Mouse (Mus musculus): ENCODE data around the gene Ctla4. TPM values are rescaled to one million over a fixed set of nuclear protein-coding genes. Genes with fewer than 3 reads are reported as not detected.

Ctla4 gene
- total and polyA plus RNA-seq, 3 experiments, result not detected

DNA sequence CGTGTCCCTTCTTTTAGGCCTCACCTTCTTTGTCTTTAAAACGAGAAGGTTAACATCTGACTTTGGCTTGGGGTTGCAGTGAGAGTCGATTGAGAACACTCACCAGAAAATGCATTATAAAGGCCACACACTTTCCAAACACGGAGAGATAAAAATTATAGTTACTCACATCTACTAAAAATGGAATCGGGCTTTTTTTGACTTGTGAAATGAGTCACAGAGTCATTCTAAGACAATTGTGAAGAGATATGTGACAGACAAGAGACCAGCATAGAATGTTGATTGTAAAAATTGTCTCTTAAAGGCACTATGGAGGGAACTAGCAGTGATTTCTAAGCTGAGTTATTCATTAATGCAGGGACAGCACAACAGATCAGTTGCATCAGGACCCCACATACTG is 52.2 kb downstream of the Ctla4 start (continued):
- TF ChIP-seq NRF1 (IDR thresholded peaks at IDR 0.05; ENCODE audit: insufficient read depth, low read depth, low read length, poor library complexity, severe bottlenecking) (no peak), GABPA (IDR thresholded peaks at IDR 0.05; ENCODE audit: low read depth, low read length) (no peak), JUND (IDR thresholded peaks at IDR 0.05; ENCODE audit: low read depth, low read length) (no peak), SMC3 (IDR thresholded peaks at IDR 0.05; ENCODE audit: low read depth, low read length) (no peak)

GRCm38 (mm10) chr1:60940023-60940422 is 53.2 kb downstream of the Ctla4 start:
- no peaks in the 10 kb centered on the region for H3K79me2 ChIP-seq (ENCODE audit: control insufficient read depth, insufficient read depth, low read length, poor library complexity)
- no peak overlapping the region for H3K9ac ChIP-seq (ENCODE audit: control insufficient read depth, low read depth, low read length, poor library complexity, severe bottlenecking)
- no peak overlapping the region for H3K27ac ChIP-seq (ENCODE audit: control insufficient read depth, low read depth, low read length)
- no peaks in the 10 kb centered on the region for H3K36me3 ChIP-seq (ENCODE audit: control insufficient read depth in 1 of 2, insufficient read depth in 2 of 2, low read length in 2 of 2)
- no peak for TF ChIP-seq POLR2AphosphoS5 (IDR thresholded peaks at IDR 0.05; ENCODE audit: borderline replicate concordance, low read depth, low read length)
- TF ChIP-seq CTCF (IDR thresholded peaks at IDR 0.05 in 2 of 3, conservative IDR thresholded peaks at IDR 0.05 in 1 of 3; ENCODE audit: control insufficient read depth in 1 of 3, insufficient read depth in 1 of 3, low read depth in 2 of 3, low read length in 3 of 3, poor library complexity in 1 of 3, severe bottlenecking in 1 of 3), result no peak
- TF ChIP-seq RCOR1 (IDR thresholded peaks at IDR 0.05; ENCODE audit: low read depth, low read length), result no peak
- no peak for TF ChIP-seq MAFK (IDR thresholded peaks at IDR 0.05; ENCODE audit: borderline replicate concordance, low read depth, low read length)
- TF ChIP-seq BHLHE40 (IDR thresholded peaks at IDR 0.05; ENCODE audit: borderline replicate concordance, low read depth, low read length), result no peak
- no peak for TF ChIP-seq ELF1 (IDR thresholded peaks at IDR 0.05; ENCODE audit: low read depth, low read length)
- no peak for TF ChIP-seq KAT2A (conservative IDR thresholded peaks at IDR 0.05; ENCODE audit: low read depth, low read length)
- TF ChIP-seq E2F4 (IDR thresholded peaks at IDR 0.05; ENCODE audit: borderline replicate concordance, low read depth, low read length), result no peak
- no peak for TF ChIP-seq JUND (IDR thresholded peaks at IDR 0.05; ENCODE audit: low read depth, low read length)
- TF ChIP-seq MAZ (IDR thresholded peaks at IDR 0.05; ENCODE audit: low read depth, low read length), result no peak
- no peak for TF ChIP-seq POLR2A (IDR thresholded peaks at IDR 0.05; ENCODE audit: control insufficient read depth in 1 of 2, insufficient read depth in 1 of 2, low read depth in 1 of 2, low read length in 2 of 2, poor library complexity in 1 of 2)
- no peak for TF ChIP-seq TAL1 (IDR thresholded peaks at IDR 0.05; ENCODE audit: low read length)
- no peak for TF ChIP-seq GATA1 (IDR thresholded peaks at IDR 0.05; ENCODE audit: low read depth, low read length)
- TF ChIP-seq MEF2A (IDR thresholded peaks at IDR 0.05; ENCODE audit: extremely low read depth, insufficient replicate concordance, low read depth, low read length, poor library complexity, severe bottlenecking), result no peak
- TF ChIP-seq MYB (IDR thresholded peaks at IDR 0.05; ENCODE audit: low read depth, low read length), result no peak
- no peaks in the 10 kb centered on the region for H3K27me3 ChIP-seq (ENCODE audit: control insufficient read depth in 1 of 2, insufficient read depth in 2 of 2, low read length in 2 of 2)
- H3K4me3 ChIP-seq (ENCODE audit: control insufficient read depth in 1 of 2, insufficient read depth in 1 of 2, low read depth in 2 of 2, low read length in 2 of 2), result no peak overlapping the region
- no peaks in the 10 kb centered on the region for H3K9me3 ChIP-seq (replicated peaks; ENCODE audit: insufficient read depth, low read length)
- H3K4me1 ChIP-seq (ENCODE audit: control insufficient read depth in 1 of 2, insufficient read depth in 2 of 2, low read length in 2 of 2), result no peaks in the 10 kb centered on the region
- no peak for DNase-seq (ENCODE audit: low read depth, low spot score)

DNA sequence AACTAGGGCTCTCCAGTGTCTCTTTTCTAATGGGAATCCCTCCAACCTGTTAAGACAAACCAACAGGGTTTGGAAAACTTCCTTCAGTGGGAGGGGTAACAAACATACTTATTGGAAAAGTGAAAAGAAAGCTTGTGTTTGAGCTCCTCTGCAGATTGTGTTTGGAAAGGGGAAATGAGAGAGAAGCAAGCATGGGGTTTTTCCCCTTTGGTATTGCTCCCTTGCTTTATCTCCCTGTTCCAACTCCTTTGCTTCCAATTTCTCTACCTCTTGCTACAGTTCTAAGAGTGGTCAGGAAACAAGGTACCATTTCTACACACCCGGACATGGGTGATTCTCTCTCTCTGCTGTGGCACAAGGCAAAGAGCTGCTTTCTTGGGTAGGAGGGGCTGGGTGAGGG is 53.8 kb downstream of the Ctla4 start:
- no peaks in the 10 kb centered on the region for H3K4me1 ChIP-seq (ENCODE audit: control insufficient read depth in 1 of 2, insufficient read depth in 2 of 2, low read length in 2 of 2)
- H3K79me2 ChIP-seq (ENCODE audit: control insufficient read depth, insufficient read depth, low read length, poor library complexity), result no peaks in the 10 kb centered on the region
- H3K4me3 ChIP-seq (ENCODE audit: control insufficient read depth in 1 of 2, insufficient read depth in 1 of 2, low read depth in 2 of 2, low read length in 2 of 2), result no peak overlapping the region
- no peaks in the 10 kb centered on the region for H3K27me3 ChIP-seq (ENCODE audit: control insufficient read depth in 1 of 2, insufficient read depth in 2 of 2, low read length in 2 of 2)
- H3K36me3 ChIP-seq (ENCODE audit: control insufficient read depth in 1 of 2, insufficient read depth in 2 of 2, low read length in 2 of 2), result no peaks in the 10 kb centered on the region
- TF ChIP-seq MAX (IDR thresholded peaks at IDR 0.05; ENCODE audit: low read length) (no peak), POLR2AphosphoS5 (IDR thresholded peaks at IDR 0.05; ENCODE audit: borderline replicate concordance, low read depth, low read length) (no peak), MAZ (IDR thresholded peaks at IDR 0.05; ENCODE audit: low read depth, low read length) (no peak), POLR2AphosphoS2 (IDR thresholded peaks at IDR 0.05; ENCODE audit: low read length) (no peak), USF1 (IDR thresholded peaks at IDR 0.05; ENCODE audit: low read depth, low read length) (no peak), TBP (IDR thresholded peaks at IDR 0.05; ENCODE audit: low read depth, low read length) (no peak), MYC (IDR thresholded peaks at IDR 0.05; ENCODE audit: low read depth, low read length) (no peak)
- H3K9me3 ChIP-seq (replicated peaks; ENCODE audit: insufficient read depth, low read length), result no peaks in the 10 kb centered on the region
- H3K9ac ChIP-seq (ENCODE audit: control insufficient read depth, low read depth, low read length, poor library complexity, severe bottlenecking), result no peak overlapping the region
- H3K27ac ChIP-seq (ENCODE audit: control insufficient read depth, low read depth, low read length), result no peak overlapping the region
- DNase-seq (ENCODE audit: low read depth, low spot score), result no peak
